Mouse (Mus musculus) heart, embryonic 14.5 days (tissue): ENCODE data around the gene Tmem131. TPM values are rescaled to one million over a fixed set of nuclear protein-coding genes. Genes with fewer than 3 reads are reported as not detected.

Experiments used
- ATAC-seq: fragments of 200-750 bp; cut with Nextera tagmentation; 2 replicates; pipeline ENCODE4 v1.8.0; 2017; ENCODE audit warnings: low read depth, moderate TSS enrichment; ENCODE audit not compliant: insufficient number of reproducible peaks, insufficient read depth, low FRiP score
- H3K27ac ChIP-seq, 2 experiments: fragments of 200-500 bp in 1 of 2; fragments of 300-500 bp in 1 of 2; sonication (generic) in 1 of 2; replicated peaks in 1 of 2; 2 replicates each; pipeline ENCODE4 v1.5.1; 2012 to 2014; ENCODE audit warnings: low read depth in 2 of 2, low read length in 2 of 2, control low read depth in 1 of 2, mild to moderate bottlenecking in 1 of 2, mixed read lengths in 1 of 2; ENCODE audit not compliant: control insufficient read depth in 1 of 2, insufficient read depth in 1 of 2
- H3K27me3 ChIP-seq: fragments of 300-500 bp; sonication (generic); 2 replicates; pipeline ENCODE4 v1.6.1; 2014; ENCODE audit warnings: mild to moderate bottlenecking, low read length, control low read depth; ENCODE audit not compliant: control insufficient read depth, insufficient read depth
- H3K36me3 ChIP-seq: fragments of 300-500 bp; sonication (generic); 2 replicates; pipeline ENCODE4 v1.6.1; 2014; ENCODE audit warnings: mild to moderate bottlenecking, control low read depth, low read length, mixed read lengths; ENCODE audit not compliant: control insufficient read depth, insufficient read depth
- H3K4me1 ChIP-seq, 2 experiments: fragments of 200-500 bp in 1 of 2; fragments of 300-500 bp in 1 of 2; sonication (generic) in 1 of 2; 2 replicates each; pipeline ENCODE4 v1.6.1; 2012 to 2014; ENCODE audit warnings: low read length in 2 of 2, control low read depth in 1 of 2, mixed read lengths in 1 of 2; ENCODE audit not compliant: control insufficient read depth in 2 of 2, insufficient read depth in 2 of 2
- H3K4me2 ChIP-seq: fragments of 300-500 bp; sonication (generic); 2 replicates; pipeline ENCODE4 v1.6.1; 2014; ENCODE audit warnings: mild to moderate bottlenecking, low read length
- H3K4me3 ChIP-seq, 2 experiments: fragments of 200-500 bp in 1 of 2; fragments of 300-500 bp in 1 of 2; sonication (generic) in 1 of 2; 2 replicates each; pipeline ENCODE4 v1.5.1; 2012 to 2014; ENCODE audit warnings: low read length in 2 of 2, mild to moderate bottlenecking in 2 of 2, control low read depth in 1 of 2, low read depth in 1 of 2, moderate library complexity in 1 of 2; ENCODE audit not compliant: control insufficient read depth in 1 of 2, insufficient read depth in 1 of 2
- H3K9ac ChIP-seq: fragments of 300-500 bp; sonication (generic); 2 replicates; pipeline ENCODE4 v1.6.1; 2014; ENCODE audit warnings: mild to moderate bottlenecking, low read length
- H3K9me3 ChIP-seq: fragments of 300-500 bp; sonication (generic); 2 replicates; pipeline ENCODE4 v1.6.1; 2016; ENCODE audit warnings: low read length, control low read depth; ENCODE audit not compliant: control insufficient read depth
- WGBS: fragments of 180-500 bp; shearing (Covaris S2); extraction: QIAGEN DNeasy Blood & Tissue Kit; methylation state at CpG from one replicate; pipeline ENCODE4 v1.1.7; 2014; 5-methylcytosine and 5-hydroxymethylcytosine counted together
- polyA plus RNA-seq: library from polyadenylated mRNA; unstranded; fragments of >200 nt; fragmentation: Nextera tagmentation; extraction: Ambion mirVana; gene quantifications from 2 replicates; pipeline ENCODE4 v1.2.1, GENCODE M21; 2014

Gene Tmem131
- polyA plus RNA-seq, 1 experiment from 2014 or later, result 10.0 TPM

- no peaks in the 10 kb centered on the region for H3K27me3 ChIP-seq
- 86% methylated on average over 8 of the region's 8 CpGs for WGBS
- H3K4me2 ChIP-seq, result no peak overlapping the region
- no peak for ATAC-seq
- H3K9ac ChIP-seq, result no peak overlapping the region
- H3K9me3 ChIP-seq, result no peaks in the 10 kb centered on the region
- no peaks in the 10 kb centered on the region for H3K4me1 ChIP-seq
- no peaks in the 10 kb centered on the region for H3K36me3 ChIP-seq
- no peak overlapping the region for H3K4me3 ChIP-seq
- no peak overlapping the region for H3K27ac ChIP-seq
Observed at GRCm38 (mm10) chr1:36761061-36761460, 182.4 kb downstream of the Tmem131 start.

- Histone ChIP-seq H3K36me3 (no peaks in the 10 kb centered on the region), H3K27ac (no peak overlapping the region), H3K4me1 (no peaks in the 10 kb centered on the region), H3K9me3 (no peaks in the 10 kb centered on the region), H3K4me3 (no peak overlapping the region), H3K9ac (no peak overlapping the region), H3K4me2 (no peak overlapping the region), H3K27me3 (no peaks in the 10 kb centered on the region)
- 74% methylated on average over 9 of the region's 9 CpGs for WGBS
- ATAC-seq, result no peak
Observed at GRCm38 (mm10) chr1:36760401-36760800, 183.1 kb downstream of the Tmem131 start.

GRCm38 (mm10) chr1:36759076-36759475, 184.4 kb downstream of the Tmem131 start:
- Histone ChIP-seq H3K4me1 (no peaks in the 10 kb centered on the region; a peak in 1 of 4 replicates), H3K36me3 (no peaks in the 10 kb centered on the region), H3K9me3 (no peaks in the 10 kb centered on the region), H3K4me2 (no peak overlapping the region), H3K4me3 (no peak overlapping the region), H3K27ac (no peak overlapping the region), H3K9ac (no peak overlapping the region), H3K27me3 (no peaks in the 10 kb centered on the region)
- no peak for ATAC-seq
- WGBS, result 81% methylated on average over 18 of the region's 18 CpGs

DNA sequence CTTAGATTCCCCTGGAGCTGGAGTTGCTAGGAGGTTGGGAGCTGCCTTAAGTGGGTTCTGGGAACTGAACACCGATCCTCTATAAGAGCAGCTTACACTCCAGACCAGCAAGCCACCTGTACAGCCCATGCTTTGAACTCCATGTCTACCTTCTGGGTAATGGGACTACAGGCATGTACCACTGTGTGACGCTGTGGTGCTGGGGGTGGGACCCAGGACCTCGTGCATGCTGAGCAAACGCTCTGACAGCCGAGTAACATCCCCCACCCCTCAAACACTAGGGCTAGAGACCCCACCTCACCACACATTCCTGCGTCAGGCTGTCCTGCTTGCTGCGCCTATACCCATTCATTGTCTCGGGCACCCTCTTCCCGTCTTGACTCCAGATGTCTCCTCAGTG, 184.9 kb downstream of the Tmem131 start:
- no peaks in the 10 kb centered on the region; a peak in 1 of 4 replicates for H3K4me1 ChIP-seq
- H3K27ac ChIP-seq, result no peak overlapping the region
- H3K36me3 ChIP-seq, result no peaks in the 10 kb centered on the region
- no peak for ATAC-seq
- no peak overlapping the region for H3K4me3 ChIP-seq
- 86% methylated on average over 9 of the region's 9 CpGs for WGBS
- H3K4me2 ChIP-seq, result no peak overlapping the region
- no peaks in the 10 kb centered on the region for H3K9me3 ChIP-seq
- no peak overlapping the region for H3K9ac ChIP-seq
- H3K27me3 ChIP-seq, result no peaks in the 10 kb centered on the region

DNA sequence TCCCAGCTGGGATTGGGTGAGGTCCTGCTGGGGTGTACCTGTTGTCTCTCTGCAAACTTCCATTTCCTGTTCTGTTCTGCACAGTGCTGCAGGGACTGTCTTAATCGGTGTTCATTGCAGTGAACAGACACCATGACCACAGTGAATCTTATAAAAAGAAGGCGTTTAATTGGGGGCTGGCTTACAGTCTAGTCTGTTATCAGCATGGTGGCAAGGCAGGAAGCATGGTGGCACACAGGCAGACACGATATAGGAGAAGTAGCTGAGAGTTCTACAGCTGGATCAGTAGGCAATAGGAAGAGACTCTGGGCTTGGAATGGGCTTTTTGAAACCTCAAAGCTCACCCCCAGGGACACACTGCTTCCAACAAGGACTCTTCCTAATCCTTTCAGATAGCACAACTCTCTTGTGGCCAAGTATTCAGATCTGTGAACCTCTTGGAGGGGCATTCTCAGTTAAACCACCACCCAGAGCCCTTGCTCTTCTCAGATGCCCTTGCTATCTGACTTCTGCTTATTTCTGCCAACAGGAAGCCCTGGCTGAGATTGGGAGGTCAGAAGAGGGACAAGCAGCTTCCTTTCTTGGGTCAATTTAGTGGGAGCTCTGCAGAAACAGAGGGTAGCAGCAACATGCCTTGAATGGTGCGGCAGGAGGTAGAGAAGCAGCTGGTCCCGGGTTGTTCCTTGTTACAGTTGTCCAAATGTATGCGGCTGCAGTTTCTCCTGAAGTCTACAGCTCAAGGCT, 189.4 kb downstream of the Tmem131 start:
- Histone ChIP-seq H3K9ac (no peak overlapping the region), H3K36me3 (no peaks in the 10 kb centered on the region), H3K4me1 (no peaks in the 10 kb centered on the region; a peak in 1 of 4 replicates), H3K27me3 (no peaks in the 10 kb centered on the region), H3K4me2 (no peak overlapping the region), H3K9me3 (no peaks in the 10 kb centered on the region), H3K4me3 (no peak overlapping the region), H3K27ac (no peak overlapping the region)
- WGBS, result 69% methylated on average over 6 of the region's 6 CpGs
- ATAC-seq, result no peak

DNA sequence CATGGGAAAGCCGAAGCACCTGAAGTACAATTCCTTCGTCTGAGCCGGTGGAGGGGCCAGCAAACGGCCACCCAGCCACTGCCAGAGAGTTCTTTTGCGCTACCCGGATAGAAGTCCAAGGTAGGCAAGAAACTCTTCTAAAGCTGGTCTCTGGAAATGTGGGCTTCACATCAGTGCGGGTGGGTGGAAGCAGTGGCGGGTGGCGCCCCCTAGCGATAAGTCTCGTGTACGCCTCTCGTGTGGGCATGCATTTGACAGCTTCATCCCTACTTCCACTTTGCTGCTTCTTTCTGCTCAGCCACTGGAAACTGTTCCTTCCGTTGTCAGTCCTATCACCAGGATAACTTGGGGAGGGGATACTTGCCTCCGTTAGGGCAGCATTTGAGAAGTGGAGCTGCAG, 197.0 kb downstream of the Tmem131 start:
- Histone ChIP-seq H3K9ac (no peak overlapping the region), H3K27ac (no peak overlapping the region), H3K4me1 (peaks cover 0 to 3% of the 10 kb centered on the region in 2 experiments; a peak in 2 of 4 replicates), H3K4me3 (no peak overlapping the region), H3K27me3 (no peaks in the 10 kb centered on the region; the same call in 1 of the 2 replicates), H3K9me3 (0 out of 2 replicates have a peak, but pooled peaks cover 3% of the 10 kb centered on the region), H3K4me2 (no peak overlapping the region), H3K36me3 (no peaks in the 10 kb centered on the region)
- no peak for ATAC-seq
- WGBS, result 45% methylated on average over 15 of the region's 15 CpGs

GRCm38 (mm10) chr1:36745661-36746060, 197.8 kb downstream of the Tmem131 start:
- no peaks in the 10 kb centered on the region; the same call in 1 of the 2 replicates for H3K27me3 ChIP-seq
- peaks cover 0 to 3% of the 10 kb centered on the region in 2 experiments; a peak in 2 of 4 replicates for H3K4me1 ChIP-seq
- H3K36me3 ChIP-seq, result no peaks in the 10 kb centered on the region
- no peak for ATAC-seq
- no peak overlapping the region for H3K27ac ChIP-seq
- H3K4me2 ChIP-seq, result no peak overlapping the region
- 0 out of 2 replicates have a peak, but pooled peaks cover 3% of the 10 kb centered on the region for H3K9me3 ChIP-seq
- H3K9ac ChIP-seq, result no peak overlapping the region
- 44% methylated on average over 4 of the region's 4 CpGs for WGBS
- H3K4me3 ChIP-seq, result no peak overlapping the region
